Mouse (Mus musculus) bone marrow macrophage, adult 2 months (primary cell): ENCODE data around the gene Eea1. TPM values are rescaled to one million over a fixed set of nuclear protein-coding genes. Genes with fewer than 3 reads are reported as not detected.

Experiments
- H3K27ac ChIP-seq: 2 replicates; pipeline ENCODE4 v1.5.1; 2012; ENCODE audit warnings: low read depth, low read length; ENCODE audit not compliant: insufficient read depth
- H3K4me1 ChIP-seq: 2 replicates; pipeline ENCODE4 v1.6.1; 2012; ENCODE audit warnings: low read length; ENCODE audit not compliant: control insufficient read depth, insufficient read depth
- H3K4me3 ChIP-seq: 2 replicates; pipeline ENCODE4 v1.5.1; 2012; ENCODE audit warnings: mild to moderate bottlenecking, low read length, moderate library complexity; ENCODE audit not compliant: insufficient read depth
- CTCF ChIP-seq: IDR thresholded peaks from 2 replicates; pipeline ENCODE4 v1.5.1; 2012; ENCODE audit warnings: low read depth, mild to moderate bottlenecking, low read length, moderate library complexity
- POLR2A ChIP-seq: IDR thresholded peaks from 2 replicates; pipeline ENCODE4 v1.6.1; 2012; ENCODE audit warnings: mild to moderate bottlenecking, low read depth, low read length, borderline replicate concordance
- polyA plus RNA-seq: library from polyadenylated mRNA; stranded (reverse); fragments of >200 nt; gene quantifications from 2 replicates; pipeline ENCODE4 v1.2.4, GENCODE M21; 2012; ENCODE audit not compliant: missing spikeins, insufficient read depth, insufficient read length

The Eea1 gene
- polyA plus RNA-seq, 1 experiment, result 43.9 TPM

DNA sequence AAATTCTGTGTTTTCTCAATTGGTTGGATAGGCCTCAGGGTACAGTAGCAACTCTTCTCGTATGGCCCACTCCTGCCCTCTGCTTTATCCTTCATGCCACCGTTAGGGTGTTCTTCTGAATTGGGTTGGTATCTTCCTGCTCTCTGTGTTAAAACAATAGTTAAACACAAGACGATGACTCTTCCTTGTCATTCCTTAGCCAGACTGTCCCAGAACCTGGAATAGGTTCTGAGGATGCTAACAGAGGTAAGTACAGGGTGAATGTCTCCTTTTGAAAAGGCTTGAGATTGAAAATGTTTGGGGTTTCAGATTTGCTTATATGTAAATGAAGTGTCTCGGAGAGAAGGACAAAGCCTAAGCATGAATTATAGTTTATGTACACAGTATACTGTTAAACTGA, 30.9 kb downstream of the Eea1 start:
- Histone ChIP-seq H3K27ac (peak overlapping the region; percentile 25; the same call in 1 of the 2 replicates), H3K4me3 (peak overlapping the region; percentile 23)
- TF ChIP-seq CTCF (no peak), POLR2A (no peak)

DNA sequence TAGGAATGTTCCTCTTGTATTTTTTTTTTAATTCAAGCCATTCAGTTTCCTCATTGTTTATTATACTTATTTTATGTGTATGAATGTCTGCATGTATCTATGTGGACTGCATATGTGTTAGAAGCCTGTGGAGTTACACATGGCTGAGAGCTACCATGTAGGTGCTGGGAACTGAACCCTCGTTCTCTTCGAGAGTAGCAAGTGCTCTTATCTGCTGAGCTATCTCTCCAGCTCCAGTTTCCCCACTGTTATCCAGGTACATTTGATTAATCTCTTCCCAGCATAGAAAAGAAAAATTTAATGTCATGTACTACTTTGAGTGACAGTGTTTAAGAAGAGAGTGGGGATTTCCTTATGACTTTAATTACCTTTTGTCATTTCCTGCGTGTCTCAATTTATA, 31.5 kb downstream of the Eea1 start:
- Histone ChIP-seq H3K4me1 (peaks cover 15% of the 10 kb centered on the region), H3K27ac (no peak overlapping the region), H3K4me3 (no peak overlapping the region)
- TF ChIP-seq CTCF (no peak), POLR2A (no peak)

More for the DNA sequence above, 30.9 kb downstream of the Eea1 start:
- peaks cover 15% of the 10 kb centered on the region for H3K4me1 ChIP-seq

DNA sequence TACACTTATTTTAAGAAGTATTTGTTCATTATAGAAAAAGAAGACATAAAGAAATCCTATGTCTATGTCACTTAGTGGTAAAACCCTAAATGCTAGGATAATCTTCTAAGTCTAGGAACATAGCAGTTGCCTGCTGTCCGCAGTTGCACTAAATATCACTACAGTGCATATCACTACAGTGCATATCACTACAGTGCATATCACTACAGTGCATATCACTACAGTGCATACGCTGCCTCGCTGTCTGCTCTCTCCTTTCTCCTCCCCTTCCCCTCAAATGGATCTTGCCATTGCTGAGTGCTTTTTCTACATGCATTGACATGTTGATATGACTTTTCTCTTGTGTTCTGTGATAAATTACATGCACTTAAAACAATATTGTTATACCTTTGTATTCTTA, 34.0 kb downstream of the Eea1 start:
- no peak for TF ChIP-seq CTCF
- TF ChIP-seq POLR2A, result no peak
- Histone ChIP-seq H3K27ac (no peak overlapping the region), H3K4me3 (no peak overlapping the region), H3K4me1 (peaks cover 15% of the 10 kb centered on the region)

DNA sequence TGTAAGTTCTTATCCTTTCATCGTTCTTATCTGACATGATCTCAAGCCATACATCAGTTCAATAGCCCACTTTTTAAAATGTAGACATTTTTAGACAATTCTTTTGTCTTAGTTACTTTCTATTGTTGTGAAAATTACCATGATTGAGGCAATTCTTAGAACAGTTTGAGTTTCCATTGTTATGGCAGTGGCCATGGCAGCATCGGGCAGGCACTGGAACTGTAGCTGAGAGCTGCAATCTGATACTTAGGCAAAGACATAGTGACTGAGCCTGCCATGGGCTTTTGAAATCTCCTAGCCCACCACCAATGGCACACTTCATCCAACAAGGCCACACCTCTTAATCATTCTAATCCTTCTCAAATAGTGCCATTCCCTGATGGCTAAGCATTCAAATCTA, 36.3 kb downstream of the Eea1 start:
- TF ChIP-seq POLR2A (no peak), CTCF (no peak)
- Histone ChIP-seq H3K27ac (no peak overlapping the region), H3K4me3 (no peak overlapping the region), H3K4me1 (peaks cover 4% of the 10 kb centered on the region)

DNA sequence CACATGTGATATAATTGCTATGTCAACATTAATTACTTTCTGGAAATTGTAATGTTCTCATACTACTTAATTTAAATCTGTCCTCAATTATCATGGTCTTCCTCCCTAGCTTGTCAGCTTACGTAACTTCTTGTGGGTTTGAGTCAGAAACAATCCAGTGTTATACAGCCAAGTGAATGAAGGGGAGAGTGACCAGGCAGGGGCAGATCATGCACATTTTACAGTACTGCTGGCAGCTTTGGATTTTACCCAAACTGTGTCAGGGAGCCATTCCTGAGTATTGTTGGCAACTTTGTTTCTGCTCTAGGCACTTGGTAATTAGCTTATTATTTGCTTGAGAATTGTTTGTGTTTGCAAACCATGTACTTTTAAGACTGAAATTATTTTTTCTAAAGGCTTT, 49.3 kb downstream of the Eea1 start:
- H3K27ac ChIP-seq, result 0 out of 2 replicates have a peak overlapping the region, but pooled peaks have one; percentile 30
- H3K4me1 ChIP-seq, result peaks cover 13% of the 10 kb centered on the region
- TF ChIP-seq CTCF, result no peak
- TF ChIP-seq POLR2A, result no peak
- H3K4me3 ChIP-seq, result no peak overlapping the region

DNA sequence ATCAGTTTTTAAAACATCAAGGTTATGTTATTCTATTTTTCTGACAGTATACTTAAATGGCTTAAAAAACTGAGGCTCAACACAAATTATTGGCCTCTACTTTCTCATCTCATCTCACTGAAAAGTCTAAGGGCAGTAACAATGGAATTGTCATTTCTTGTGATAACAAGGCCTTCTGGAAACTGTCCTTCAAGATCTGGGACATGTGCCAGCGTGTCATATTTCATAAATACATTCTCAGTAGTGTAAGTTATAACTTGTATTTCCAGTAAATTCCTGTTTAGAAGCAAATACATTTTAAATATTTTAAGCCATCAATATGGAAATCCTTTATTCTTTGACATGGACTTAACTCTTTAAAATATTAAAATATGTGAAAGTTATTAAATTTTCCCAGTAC, 50.7 kb downstream of the Eea1 start:
- Histone ChIP-seq H3K27ac (no peak overlapping the region), H3K4me3 (no peak overlapping the region), H3K4me1 (peaks cover 9% of the 10 kb centered on the region)
- TF ChIP-seq POLR2A (no peak), CTCF (no peak)

DNA sequence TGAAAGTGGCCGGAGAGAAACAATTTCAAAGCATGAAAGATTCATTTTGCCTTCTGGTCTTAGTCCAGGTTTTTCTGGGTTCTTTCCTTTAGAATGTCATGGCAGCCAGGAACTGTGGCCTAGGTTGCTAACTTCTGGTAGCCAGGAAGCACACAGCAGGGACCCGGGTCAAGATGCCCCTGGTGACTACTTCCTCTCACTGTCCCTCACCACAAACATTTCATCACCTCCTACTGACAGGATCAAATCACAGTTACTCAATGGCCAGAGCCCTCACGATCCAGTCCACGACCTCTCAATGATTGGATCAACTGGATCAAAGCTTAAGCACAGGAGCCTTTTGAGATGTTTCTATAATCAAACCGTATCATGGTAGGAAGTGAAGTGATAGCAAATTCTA, 60.5 kb downstream of the Eea1 start:
- H3K27ac ChIP-seq, result peak overlapping the region; percentile 58
- H3K4me1 ChIP-seq, result peaks cover 9% of the 10 kb centered on the region
- TF ChIP-seq CTCF (no peak), POLR2A (no peak)
- H3K4me3 ChIP-seq, result no peak overlapping the region

DNA sequence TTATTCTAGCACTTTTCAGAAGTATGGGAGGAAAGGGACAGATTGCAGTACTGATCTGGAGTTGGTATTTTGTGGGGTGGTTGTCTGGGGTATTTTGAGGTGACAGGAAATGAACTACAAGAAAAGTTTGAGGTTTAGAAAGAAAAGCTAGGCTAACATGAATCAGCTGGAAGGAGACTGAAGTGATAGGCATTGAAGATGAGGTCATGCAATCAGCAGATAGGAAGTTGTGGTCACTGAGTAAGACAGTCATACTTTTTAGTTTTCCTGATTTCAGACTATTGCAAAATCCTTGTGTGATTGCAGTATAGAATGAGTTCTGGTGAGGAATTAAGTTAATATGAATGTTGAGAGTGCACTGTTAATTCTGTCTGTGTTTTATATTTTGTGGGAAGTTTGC, 75.3 kb downstream of the Eea1 start:
- Histone ChIP-seq H3K4me3 (no peak overlapping the region), H3K27ac (peak overlapping the region; percentile 84), H3K4me1 (peaks cover 20% of the 10 kb centered on the region)
- TF ChIP-seq CTCF (no peak), POLR2A (no peak)

DNA sequence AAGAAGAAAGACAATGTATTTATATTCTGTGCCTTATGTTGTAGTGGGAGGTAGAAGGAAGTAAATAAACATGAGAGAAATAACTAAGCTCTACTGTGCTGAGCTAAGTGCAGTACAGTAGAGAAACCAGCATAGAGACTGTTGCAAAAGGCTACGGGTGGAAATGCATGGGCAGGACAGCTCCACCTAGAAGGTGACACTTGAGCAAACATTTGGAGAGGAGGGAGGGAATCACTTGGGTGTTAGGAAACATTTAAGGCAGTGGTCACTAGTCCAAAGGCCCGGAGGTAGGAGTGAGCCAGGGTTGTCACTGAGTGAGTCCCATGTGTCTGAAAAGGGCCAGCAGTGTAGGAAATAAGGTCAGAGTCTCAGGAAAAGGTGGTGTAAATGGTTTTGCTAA, 77.0 kb downstream of the Eea1 start:
- TF ChIP-seq POLR2A (no peak), CTCF (no peak)
- Histone ChIP-seq H3K4me3 (no peak overlapping the region), H3K4me1 (peaks cover 20% of the 10 kb centered on the region), H3K27ac (0 out of 2 replicates have a peak overlapping the region, but pooled peaks have one; percentile 6)

DNA sequence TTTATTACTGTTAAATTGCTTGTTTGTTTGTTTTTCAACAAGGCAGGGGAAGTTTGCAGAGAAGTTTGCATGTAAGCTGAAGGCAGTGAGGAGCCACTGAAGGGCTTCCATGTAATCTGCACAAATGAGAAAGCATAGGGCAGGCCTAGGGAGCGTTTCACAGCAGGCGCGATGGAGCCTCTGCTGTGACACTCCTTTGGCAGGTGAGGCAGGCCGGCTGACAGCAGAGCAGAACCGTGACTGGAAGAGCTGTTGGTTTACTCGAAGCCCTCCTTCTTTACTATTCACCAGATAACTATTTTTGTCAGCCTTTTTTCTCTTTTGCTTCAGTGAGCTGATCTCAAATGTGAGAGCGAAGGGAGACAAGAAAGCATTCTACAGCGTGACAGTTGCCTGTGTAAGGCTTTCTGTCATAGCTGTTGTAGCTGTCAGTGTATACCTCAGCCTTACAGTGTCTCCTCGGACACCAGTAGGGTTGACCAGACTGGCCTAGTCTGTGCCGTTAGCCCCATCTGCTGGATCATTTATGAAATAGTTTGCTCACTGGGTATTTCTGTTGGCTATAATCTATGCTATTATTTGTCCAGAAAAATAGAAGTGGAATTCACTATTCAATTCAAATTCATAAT, 93.0 kb downstream of the Eea1 start:
- Histone ChIP-seq H3K27ac (no peak overlapping the region), H3K4me3 (no peak overlapping the region)
- TF ChIP-seq POLR2A (no peak), CTCF (peak; percentile 25; the same call in 1 of the 2 replicates)

DNA sequence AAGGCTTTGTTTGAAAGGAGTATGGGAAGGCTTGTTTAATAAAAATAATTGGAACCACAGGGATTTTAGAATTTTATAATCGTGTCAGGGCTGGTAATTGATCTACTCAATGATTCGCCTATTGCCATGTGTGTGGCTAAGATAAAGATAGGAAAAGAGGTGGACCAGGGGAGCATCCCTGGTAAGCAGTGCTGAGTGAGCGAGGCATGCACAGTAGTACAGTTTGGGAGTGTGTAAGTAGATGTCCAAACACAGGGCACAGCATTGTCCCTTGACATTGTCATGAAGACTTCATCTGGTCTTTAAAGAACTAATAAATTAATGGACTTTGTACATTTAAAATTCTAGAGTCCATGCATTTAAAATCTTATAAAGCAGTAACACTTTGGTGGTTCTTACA, 93.7 kb downstream of the Eea1 start:
- Histone ChIP-seq H3K4me1 (peaks cover 6% of the 10 kb centered on the region), H3K4me3 (no peak overlapping the region), H3K27ac (no peak overlapping the region)
- TF ChIP-seq CTCF (no peak), POLR2A (no peak)

More for the DNA sequence above, 93.0 kb downstream of the Eea1 start:
- peaks cover 6% of the 10 kb centered on the region for H3K4me1 ChIP-seq
